Mouse (Mus musculus) C2C12 (cell line): ENCODE data around the gene Slc29a1.

ENCODE experiments used
- CTCF ChIP-seq: IDR thresholded peaks from one replicate; pipeline ENCODE4 v1.5.1; 2011; ENCODE audit not compliant: control insufficient read depth, insufficient read depth, insufficient read length
- MAX ChIP-seq: IDR thresholded peaks from one replicate; pipeline ENCODE4 v1.6.1; 2011; ENCODE audit warnings: mild to moderate bottlenecking, control low read depth
- MYOD1 ChIP-seq: IDR thresholded peaks from one replicate; pipeline ENCODE4 v1.6.1; 2011; ENCODE audit warnings: low read depth; ENCODE audit not compliant: control insufficient read depth, insufficient read length
- USF1 ChIP-seq: IDR thresholded peaks from one replicate; pipeline ENCODE4 v1.6.1; 2011; ENCODE audit warnings: low read depth, mild to moderate bottlenecking, control low read depth, moderate library complexity

DNA sequence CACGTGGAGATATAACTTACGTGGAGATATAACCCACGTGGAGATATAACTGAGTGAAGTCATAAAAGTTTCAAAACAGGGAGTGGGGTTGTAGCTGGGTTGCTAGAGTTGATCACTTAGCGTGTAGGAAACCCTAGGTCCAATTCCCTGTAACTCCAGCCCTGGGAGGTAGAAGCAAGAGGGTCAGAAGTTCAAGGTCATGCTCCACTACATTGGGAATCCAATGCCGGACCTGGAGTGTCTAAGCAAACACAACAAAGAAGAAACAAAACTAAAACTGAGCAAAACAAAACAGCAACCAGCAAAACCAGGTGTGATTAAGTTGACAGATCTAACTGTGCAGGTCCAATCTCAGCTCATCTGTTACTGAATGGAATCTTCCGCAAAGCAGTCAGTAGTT lies 18.2 kb upstream of the Slc29a1 start:
- TF ChIP-seq CTCF = no peak
- no peak for TF ChIP-seq MAX
- no peak for TF ChIP-seq MYOD1
- TF ChIP-seq USF1 = no peak
